Mouse (Mus musculus) liver, embryonic 12.5 days (tissue): ENCODE measurements around the gene Cysltr2. TPM values are rescaled to one million over a fixed set of nuclear protein-coding genes. Genes with fewer than 3 reads are reported as not detected.

ENCODE experiments used
- ATAC-seq: fragments of 200-750 bp; cut with Nextera tagmentation; 2 replicates; pipeline ENCODE4 v1.8.0; 2017; ENCODE audit warnings: moderate number of reproducible peaks, mild to moderate bottlenecking, moderate library complexity
- H3K27ac ChIP-seq: fragments of 300-500 bp; sonication (generic); 2 replicates; pipeline ENCODE4 v1.5.1; 2016; ENCODE audit warnings: mild to moderate bottlenecking
- H3K27me3 ChIP-seq: fragments of 300-500 bp; sonication (generic); replicated peaks from 2 replicates; pipeline ENCODE4 v1.6.1; 2016; ENCODE audit warnings: mild to moderate bottlenecking, moderate library complexity
- H3K36me3 ChIP-seq: fragments of 300-500 bp; sonication (generic); 2 replicates; pipeline ENCODE4 v1.6.1; 2016; ENCODE audit warnings: mild to moderate bottlenecking, moderate library complexity
- H3K4me1 ChIP-seq: fragments of 300-500 bp; sonication (generic); 2 replicates; pipeline ENCODE4 v1.6.1; 2016
- H3K4me2 ChIP-seq: fragments of 300-500 bp; sonication (generic); 2 replicates; pipeline ENCODE4 v1.6.1; 2016; ENCODE audit warnings: mild to moderate bottlenecking, moderate library complexity
- H3K4me3 ChIP-seq: fragments of 300-500 bp; sonication (generic); 2 replicates; pipeline ENCODE4 v1.5.1; 2016; ENCODE audit warnings: mild to moderate bottlenecking, moderate library complexity
- H3K9ac ChIP-seq: fragments of 300-500 bp; sonication (generic); 2 replicates; pipeline ENCODE4 v1.6.1; 2016; ENCODE audit warnings: mild to moderate bottlenecking, moderate library complexity
- H3K9me3 ChIP-seq: fragments of 300-500 bp; sonication (generic); replicated peaks from 2 replicates; pipeline ENCODE4 v1.6.1; 2016; ENCODE audit warnings: mild to moderate bottlenecking, moderate library complexity
- WGBS: fragments of 180-500 bp; shearing (Covaris S2); methylation state at CpG from one replicate; pipeline ENCODE4 v1.1.7; 2016; ENCODE audit not compliant: insufficient replicate concordance; 5-methylcytosine and 5-hydroxymethylcytosine counted together
- polyA plus RNA-seq: library from polyadenylated mRNA; unstranded; fragments of >200 nt; fragmentation: Nextera tagmentation; extraction: Ambion mirVana; gene quantifications from 2 replicates; pipeline ENCODE4 v1.2.1, GENCODE M21; 2016

Gene Cysltr2
- polyA plus RNA-seq, 1 experiment from 2014 or later, result 0.30 TPM

DNA sequence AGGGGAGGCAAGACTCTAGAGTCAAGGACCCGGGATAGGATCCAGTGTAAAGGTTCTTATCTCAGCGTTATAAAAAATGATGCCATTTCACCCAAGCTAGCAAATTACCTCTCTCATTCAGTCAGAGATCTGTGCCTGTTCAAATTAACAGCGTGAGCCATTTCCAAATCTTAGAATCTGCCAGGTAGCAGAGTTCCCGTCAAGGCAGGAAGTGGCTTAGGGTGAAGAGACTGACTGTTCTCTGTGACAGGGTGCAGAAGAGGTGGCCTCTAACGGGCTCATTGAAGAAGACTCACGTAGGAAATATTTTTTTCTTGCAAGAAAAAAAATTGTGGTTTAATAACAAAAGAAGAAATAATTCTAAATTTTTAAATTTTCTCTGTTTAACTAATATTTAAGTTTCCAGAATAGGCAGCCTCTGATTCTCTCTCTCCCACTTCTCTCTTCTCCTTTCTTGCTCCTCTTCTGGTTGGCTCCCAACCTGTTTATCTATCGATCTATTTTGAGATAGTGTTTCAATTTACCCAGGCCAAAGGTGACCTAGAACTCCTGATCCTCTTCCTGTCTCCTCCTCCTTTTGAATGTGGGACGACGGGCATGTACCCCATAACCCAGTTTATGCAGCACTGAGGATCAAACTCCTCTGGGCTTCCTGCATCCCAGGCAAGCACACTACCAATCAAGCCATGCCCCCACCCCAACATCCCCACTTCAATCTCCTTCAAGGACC is 3.5 kb downstream of the Cysltr2 start:
- Histone ChIP-seq H3K4me2 (no peak overlapping the region), H3K27ac (no peak overlapping the region), H3K36me3 (no peaks in the 10 kb centered on the region), H3K27me3 (no peaks in the 10 kb centered on the region), H3K9ac (no peak overlapping the region), H3K4me1 (no peaks in the 10 kb centered on the region), H3K4me3 (no peak overlapping the region), H3K9me3 (no peaks in the 10 kb centered on the region)
- ATAC-seq, result no peak; the same call in 1 of the 2 replicates
- WGBS, result 44% methylated on average over 9 of the region's 9 CpGs

DNA sequence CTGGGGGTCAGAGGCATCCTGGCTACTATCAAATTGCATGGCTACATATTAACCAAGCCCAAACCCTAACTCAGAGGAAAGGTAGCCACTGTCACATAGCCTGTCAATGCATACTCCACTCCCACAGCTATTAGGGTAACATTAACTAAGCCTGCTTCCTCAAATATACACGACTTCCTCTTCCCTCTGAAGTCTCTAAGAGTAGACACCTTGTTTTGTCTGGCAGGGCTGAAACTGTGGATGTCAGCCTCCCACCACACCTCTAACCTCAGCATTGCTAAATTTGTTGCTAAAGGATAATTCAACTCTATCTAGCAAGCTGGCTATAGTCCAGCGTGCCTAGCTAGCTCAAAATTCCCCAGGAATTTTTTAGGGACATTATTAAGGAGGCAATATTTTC is 7.2 kb downstream of the Cysltr2 start:
- 37% methylated on average over 2 of the region's 2 CpGs for WGBS
- no peak for ATAC-seq
- no peaks in the 10 kb centered on the region for H3K9me3 ChIP-seq

GRCm38 (mm10) chr14:73033290-73033689 is 15.6 kb downstream of the Cysltr2 start:
- H3K4me3 ChIP-seq, result no peak overlapping the region
- no peaks in the 10 kb centered on the region for H3K27me3 ChIP-seq
- ATAC-seq, result no peak
- H3K36me3 ChIP-seq, result no peaks in the 10 kb centered on the region
- no peaks in the 10 kb centered on the region for H3K4me1 ChIP-seq
- no peak overlapping the region for H3K27ac ChIP-seq
- H3K4me2 ChIP-seq, result no peak overlapping the region
- no peaks in the 10 kb centered on the region for H3K9me3 ChIP-seq
- WGBS, result 43% methylated on average over 3 of the region's 3 CpGs
- H3K9ac ChIP-seq, result no peak overlapping the region

More for the DNA sequence above, 7.2 kb downstream of the Cysltr2 start:
- Histone ChIP-seq H3K27ac (no peak overlapping the region), H3K4me3 (no peak overlapping the region), H3K9ac (no peak overlapping the region), H3K4me1 (no peaks in the 10 kb centered on the region), H3K27me3 (no peaks in the 10 kb centered on the region), H3K4me2 (no peak overlapping the region), H3K36me3 (no peaks in the 10 kb centered on the region)

DNA sequence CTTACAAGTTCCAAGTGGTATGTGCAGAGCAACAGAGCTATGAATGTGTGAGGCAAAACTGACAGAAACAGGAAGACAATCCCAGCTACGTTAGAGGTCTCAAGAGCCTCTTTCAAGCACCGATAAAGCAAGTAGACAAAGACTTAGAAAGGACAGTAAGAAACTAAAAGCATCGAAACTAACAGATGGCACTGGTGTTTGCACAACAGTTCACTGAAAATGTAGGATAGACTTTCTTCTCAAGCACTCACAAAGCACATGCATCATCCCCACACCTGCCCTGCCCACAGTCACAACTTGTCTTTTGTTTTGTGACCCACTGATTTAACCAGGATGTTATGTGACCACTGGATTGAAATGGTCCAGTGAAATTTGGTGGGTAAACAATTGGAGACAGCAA is 17.7 kb downstream of the Cysltr2 start:
- H3K9me3 ChIP-seq, result no peaks in the 10 kb centered on the region
- H3K4me2 ChIP-seq, result no peak overlapping the region
- no peak overlapping the region for H3K4me3 ChIP-seq
- no peaks in the 10 kb centered on the region for H3K27me3 ChIP-seq
- no peak for ATAC-seq
- no peaks in the 10 kb centered on the region for H3K36me3 ChIP-seq
- 61% methylated on average over 3 of the region's 3 CpGs for WGBS
- no peak overlapping the region for H3K9ac ChIP-seq
- H3K4me1 ChIP-seq, result no peaks in the 10 kb centered on the region
- H3K27ac ChIP-seq, result no peak overlapping the region

GRCm38 (mm10) chr14:73017272-73017671 is 31.6 kb downstream of the Cysltr2 start:
- H3K4me1 ChIP-seq, result no peaks in the 10 kb centered on the region
- H3K9me3 ChIP-seq, result no peaks in the 10 kb centered on the region
- 75% methylated on average over 3 of the region's 3 CpGs for WGBS
- no peak overlapping the region for H3K4me3 ChIP-seq
- no peak overlapping the region for H3K4me2 ChIP-seq
- H3K36me3 ChIP-seq, result no peaks in the 10 kb centered on the region
- H3K27ac ChIP-seq, result no peak overlapping the region
- ATAC-seq, result no peak
- H3K27me3 ChIP-seq, result no peaks in the 10 kb centered on the region
- no peak overlapping the region for H3K9ac ChIP-seq

- Histone ChIP-seq H3K9me3 (no peaks in the 10 kb centered on the region), H3K4me3 (no peak overlapping the region), H3K27me3 (no peaks in the 10 kb centered on the region), H3K4me1 (no peaks in the 10 kb centered on the region), H3K27ac (no peak overlapping the region), H3K36me3 (no peaks in the 10 kb centered on the region), H3K4me2 (no peak overlapping the region), H3K9ac (no peak overlapping the region)
- no peak for ATAC-seq
- 65% methylated on average over 6 of the region's 6 CpGs for WGBS
Measured at GRCm38 (mm10) chr14:73015386-73015785, 33.5 kb downstream of the Cysltr2 start.

DNA sequence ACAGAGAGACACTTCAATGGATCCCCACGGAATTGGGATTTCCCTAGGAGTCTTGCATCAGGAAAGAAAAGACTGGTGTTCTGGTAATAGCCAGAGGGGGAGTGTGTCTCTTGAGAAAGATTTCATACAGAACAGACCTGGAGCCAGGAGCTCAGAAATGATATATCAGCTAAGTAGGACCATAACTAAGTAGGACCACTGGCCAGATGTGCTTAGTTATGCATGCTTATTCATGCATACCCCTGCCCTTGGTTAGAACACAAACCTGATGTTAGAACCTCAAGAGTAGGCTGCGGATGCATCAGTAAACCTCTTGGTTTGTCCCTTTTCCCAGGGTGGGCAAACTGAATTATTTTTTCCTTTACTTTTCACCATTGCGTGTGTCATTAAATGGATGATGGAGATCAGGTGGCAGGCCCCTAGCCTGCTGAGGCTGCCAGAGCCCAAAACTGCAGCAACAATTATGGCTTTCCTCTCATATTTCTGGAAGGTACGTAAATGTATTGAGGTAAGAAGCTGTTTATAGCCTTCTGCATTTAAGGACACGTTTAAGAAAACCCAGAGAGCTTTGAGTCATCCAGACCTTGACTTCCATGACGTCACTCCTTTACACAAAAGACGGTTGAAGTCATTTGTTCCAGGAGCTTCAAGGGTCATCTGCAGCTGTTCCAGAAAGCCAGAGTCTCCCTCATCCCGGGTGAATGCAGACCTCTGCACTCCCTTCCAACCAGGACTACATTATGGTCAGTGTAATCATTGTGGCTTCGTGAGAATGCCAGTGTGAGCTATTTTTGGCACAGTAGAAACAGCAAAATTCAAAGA is 35.0 kb downstream of the Cysltr2 start:
- no peak overlapping the region for H3K4me2 ChIP-seq
- no peak overlapping the region for H3K4me3 ChIP-seq
- WGBS, result 53% methylated on average over 9 of the region's 9 CpGs
- no peak overlapping the region for H3K9ac ChIP-seq
- H3K9me3 ChIP-seq, result no peaks in the 10 kb centered on the region
- H3K27ac ChIP-seq, result no peak overlapping the region
- H3K27me3 ChIP-seq, result no peaks in the 10 kb centered on the region
- ATAC-seq, result no peak
- H3K4me1 ChIP-seq, result no peaks in the 10 kb centered on the region
- H3K36me3 ChIP-seq, result no peaks in the 10 kb centered on the region

- no peaks in the 10 kb centered on the region for H3K9me3 ChIP-seq
- no peak for ATAC-seq
Measured at GRCm38 (mm10) chr14:73001814-73002213, 47.1 kb downstream of the Cysltr2 start.

DNA sequence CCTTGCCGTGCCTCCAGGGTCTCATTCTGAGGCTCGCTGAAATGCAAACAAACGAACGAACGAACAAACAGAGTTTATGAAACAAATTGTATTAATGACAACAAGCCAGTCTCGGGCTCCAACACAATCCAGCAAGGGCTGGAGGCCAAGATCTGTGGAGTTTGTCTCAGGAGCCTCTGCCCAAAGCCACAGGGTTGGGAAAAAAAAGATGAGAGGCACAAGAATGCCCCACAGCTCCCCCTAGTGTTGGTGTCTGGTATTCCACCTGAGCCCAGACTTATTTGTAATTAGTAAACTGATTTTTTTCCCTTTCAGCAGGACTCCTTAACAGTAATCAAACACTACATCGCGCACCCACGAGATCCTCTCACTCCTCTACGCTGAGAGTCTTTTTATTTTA is 48.6 kb downstream of the Cysltr2 start:
- H3K27me3 ChIP-seq, result no peaks in the 10 kb centered on the region
- H3K4me2 ChIP-seq, result no peak overlapping the region

More at GRCm38 (mm10) chr14:73001814-73002213, 47.1 kb downstream of the Cysltr2 start:
- H3K4me2 ChIP-seq, result no peak overlapping the region
- H3K9ac ChIP-seq, result no peak overlapping the region
- H3K36me3 ChIP-seq, result no peaks in the 10 kb centered on the region
- 74% methylated on average over 4 of the region's 4 CpGs for WGBS
- no peak overlapping the region for H3K4me3 ChIP-seq
- no peaks in the 10 kb centered on the region for H3K4me1 ChIP-seq
- H3K27me3 ChIP-seq, result no peaks in the 10 kb centered on the region
- no peak overlapping the region for H3K27ac ChIP-seq

GRCm38 (mm10) chr14:72998111-72998510 is 50.8 kb downstream of the Cysltr2 start:
- Histone ChIP-seq H3K36me3 (no peaks in the 10 kb centered on the region), H3K9ac (no peak overlapping the region), H3K4me1 (no peaks in the 10 kb centered on the region), H3K9me3 (no peaks in the 10 kb centered on the region), H3K4me2 (no peak overlapping the region), H3K4me3 (no peak overlapping the region), H3K27me3 (no peaks in the 10 kb centered on the region), H3K27ac (no peak overlapping the region)
- WGBS, result 76% methylated on average over 6 of the region's 6 CpGs
- no peak for ATAC-seq

More for the DNA sequence above, 48.6 kb downstream of the Cysltr2 start:
- no peak overlapping the region for H3K27ac ChIP-seq
- no peak overlapping the region for H3K9ac ChIP-seq
- no peaks in the 10 kb centered on the region for H3K9me3 ChIP-seq
- H3K36me3 ChIP-seq, result no peaks in the 10 kb centered on the region
- 41% methylated on average over 10 of the region's 10 CpGs for WGBS
- no peak overlapping the region for H3K4me3 ChIP-seq
- no peak for ATAC-seq
- H3K4me1 ChIP-seq, result no peaks in the 10 kb centered on the region

- Histone ChIP-seq H3K4me3 (no peak overlapping the region), H3K36me3 (no peaks in the 10 kb centered on the region), H3K4me1 (no peaks in the 10 kb centered on the region), H3K27ac (no peak overlapping the region), H3K9me3 (no peaks in the 10 kb centered on the region), H3K9ac (no peak overlapping the region), H3K27me3 (no peaks in the 10 kb centered on the region), H3K4me2 (no peak overlapping the region)
- ATAC-seq, result no peak
- WGBS, result 65% methylated on average over 2 of the region's 2 CpGs
Measured at GRCm38 (mm10) chr14:72986044-72986443, 62.9 kb downstream of the Cysltr2 start.

DNA sequence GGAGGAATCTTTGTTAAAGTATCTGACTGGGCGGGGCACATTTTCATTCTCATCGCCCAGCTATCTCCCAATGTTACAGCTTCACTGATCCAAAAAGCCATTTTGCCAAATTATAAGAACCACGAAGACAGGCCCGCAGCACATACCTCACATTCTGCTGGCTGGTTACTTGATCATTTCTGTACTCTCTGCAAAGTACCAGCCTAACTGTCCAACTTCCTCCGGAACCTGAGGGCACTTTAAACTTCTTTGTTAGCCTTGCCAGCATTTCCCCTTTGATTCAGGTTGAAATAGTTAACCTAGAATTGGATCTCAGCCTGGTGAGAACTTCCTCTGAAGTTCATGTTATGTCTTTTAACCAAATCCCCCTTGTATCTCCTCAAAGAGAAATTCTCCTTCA is 63.8 kb downstream of the Cysltr2 start:
- 63% methylated on average over 5 of the region's 5 CpGs for WGBS
- H3K9me3 ChIP-seq, result no peaks in the 10 kb centered on the region
- no peak overlapping the region for H3K4me3 ChIP-seq
- H3K27me3 ChIP-seq, result no peaks in the 10 kb centered on the region
- H3K27ac ChIP-seq, result no peak overlapping the region
- no peak overlapping the region for H3K9ac ChIP-seq
- ATAC-seq, result no peak
- H3K4me2 ChIP-seq, result no peak overlapping the region
- H3K36me3 ChIP-seq, result no peaks in the 10 kb centered on the region
- no peaks in the 10 kb centered on the region for H3K4me1 ChIP-seq
